Mouse (Mus musculus): ENCODE results near the gene Parp9. TPM values are rescaled to one million over a fixed set of nuclear protein-coding genes. Genes with fewer than 3 reads are reported as not detected.
"Not testable (repeated sequence)": the region's sequence is repeated elsewhere in the genome, so short reads cannot be mapped to it uniquely, and the experiment has no call there.

Gene Parp9
- total RNA-seq, 1 experiment from 2014 or later: 38.2 TPM

DNA sequence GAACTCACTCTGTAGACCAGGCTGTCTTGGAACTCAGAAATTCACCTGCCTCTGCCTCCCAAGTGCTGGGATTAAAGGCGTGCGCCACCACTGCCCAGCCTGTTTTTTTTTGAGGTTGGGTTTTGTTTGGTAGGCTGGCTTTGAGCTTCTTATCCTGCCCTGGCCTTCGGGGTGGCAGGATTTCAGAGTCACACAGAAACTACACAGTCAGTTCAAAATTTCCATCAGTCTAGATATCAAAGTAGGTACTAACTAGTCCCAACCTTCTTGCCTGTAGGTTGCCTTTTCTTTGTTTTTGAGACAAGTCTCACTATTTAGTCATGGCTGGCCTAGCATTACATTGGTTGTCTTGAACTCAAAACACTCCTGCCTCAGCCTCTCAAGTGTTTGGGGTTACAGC lies 46.2 kb downstream of the Parp9 start:
- no peak for ATAC-seq (replicated peaks; ENCODE audit: low read depth, poor library complexity, severe bottlenecking)

DNA sequence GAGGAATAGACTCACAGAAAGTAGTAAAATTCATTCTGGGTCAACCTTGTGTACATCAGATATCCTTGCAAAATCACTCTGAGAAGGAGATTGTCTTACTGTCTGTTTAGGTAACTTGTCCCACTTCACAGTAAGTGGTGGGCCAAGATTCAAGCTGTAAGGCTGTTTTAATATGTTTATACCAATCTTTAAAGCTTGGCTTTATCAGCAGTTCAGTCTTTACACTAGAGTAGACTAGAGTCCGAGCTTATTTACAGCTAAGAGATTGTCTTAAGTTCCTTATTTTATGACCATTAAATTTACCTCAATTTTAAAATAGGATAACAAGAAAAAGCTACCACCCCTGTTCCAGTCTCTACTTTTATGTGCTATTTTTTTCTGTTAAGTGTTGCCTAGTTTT lies 49.7 kb downstream of the Parp9 start:
- no peak for ATAC-seq (replicated peaks; ENCODE audit: low read depth, poor library complexity, severe bottlenecking)

DNA sequence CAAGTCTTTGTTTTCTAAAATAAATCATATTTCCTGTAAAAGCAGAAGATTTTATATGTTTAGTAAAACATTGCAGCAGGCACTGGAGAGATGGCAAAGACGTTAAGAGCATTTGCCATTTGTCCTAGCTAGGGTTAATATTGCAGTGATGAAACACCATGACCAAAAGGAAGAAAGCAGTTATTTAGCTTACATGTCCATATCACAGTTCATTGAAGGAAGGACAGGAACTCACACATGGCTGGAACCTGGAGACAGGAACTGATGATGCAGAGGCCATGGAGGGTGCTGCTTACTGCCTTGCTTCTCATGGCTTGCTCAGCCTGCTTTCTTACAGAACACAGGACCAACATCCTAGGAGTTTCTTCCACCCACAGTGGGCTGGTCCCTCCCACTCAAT lies 54.1 kb downstream of the Parp9 start:
- no peak for ATAC-seq (replicated peaks; ENCODE audit: low read depth, poor library complexity, severe bottlenecking)

DNA sequence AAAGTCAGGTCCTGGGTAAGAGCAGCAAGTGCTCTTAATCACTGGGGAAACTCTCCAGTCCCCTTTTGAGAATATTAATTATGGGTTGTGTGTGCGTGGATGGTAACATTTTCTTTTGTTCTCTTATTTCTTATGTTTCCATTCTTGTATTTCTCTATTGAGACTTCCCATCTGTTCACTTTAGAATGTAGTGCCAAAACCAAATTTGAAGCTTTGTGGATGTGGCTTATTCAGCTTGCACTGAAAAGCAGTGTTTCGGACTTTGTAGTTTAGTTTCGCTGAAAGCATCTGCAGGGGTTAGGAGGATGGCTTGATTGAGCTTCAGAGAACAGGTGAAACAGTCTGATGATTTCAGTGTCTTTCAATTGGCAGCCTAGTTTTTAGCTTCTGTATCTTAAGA lies 55.0 kb downstream of the Parp9 start:
- no peak for ATAC-seq (replicated peaks; ENCODE audit: low read depth, poor library complexity, severe bottlenecking)

DNA sequence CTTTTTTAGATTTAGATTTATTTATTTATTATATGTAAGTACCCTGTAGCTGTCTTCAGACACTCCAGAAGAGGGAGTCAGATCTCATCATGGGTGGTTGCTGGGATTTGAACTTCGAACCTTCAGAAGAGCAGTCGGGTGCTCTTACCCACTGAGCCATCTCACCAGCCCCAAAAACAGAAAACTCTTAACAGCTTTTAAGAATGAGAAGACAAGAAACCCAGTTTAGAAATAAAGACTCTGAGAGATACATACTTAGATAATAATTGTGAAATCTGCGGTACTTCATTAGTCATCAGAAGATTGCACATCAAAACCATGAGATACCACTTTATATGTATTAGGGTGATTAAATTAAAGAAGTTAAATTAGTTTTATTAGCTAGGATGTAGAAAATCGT lies 60.6 kb downstream of the Parp9 start:
- not testable (repeated sequence) for ATAC-seq (replicated peaks; ENCODE audit: low read depth, poor library complexity, severe bottlenecking)

- ATAC-seq (replicated peaks; ENCODE audit: low read depth, poor library complexity, severe bottlenecking): no peak
These were observed 70.1 kb downstream of the Parp9 start for GRCm38 (mm10) chr16:36008396-36008795.

DNA sequence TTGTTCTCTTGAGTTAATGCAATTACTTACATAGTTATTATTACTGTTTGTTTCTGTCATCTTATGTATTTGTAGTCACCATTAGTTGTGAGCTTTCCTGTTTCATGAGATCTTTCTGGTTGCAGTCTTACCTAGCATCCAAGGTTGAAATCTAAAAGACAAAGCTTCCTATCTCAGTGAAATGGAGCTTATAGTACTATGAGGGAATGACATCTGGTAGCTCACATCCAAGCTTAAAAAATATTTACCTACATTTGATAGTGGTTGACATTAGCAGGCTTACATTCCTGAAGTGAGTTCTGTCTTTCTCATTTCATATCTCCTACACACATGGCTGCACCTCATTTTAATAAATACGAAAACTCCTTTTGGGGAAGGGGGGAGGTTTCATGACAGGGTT lies 78.1 kb downstream of the Parp9 start:
- ATAC-seq (replicated peaks; ENCODE audit: low read depth, poor library complexity, severe bottlenecking): no peak

Other genes starting within 250 kb of the Parp9 start
- 5.5 and 7.9 TPM in 2 replicates for gene Dirc2, start 169.1 kb upstream of the Parp9 start, total RNA-seq (2017)
- 2.5 and 4.5 TPM in 2 replicates for gene Hspbap1, start 168.1 kb upstream of the Parp9 start, total RNA-seq (2017)
- 16.1 and 20.6 TPM in 2 replicates for gene Parp14, start 66.9 kb upstream of the Parp9 start, total RNA-seq (2017)
- gene Dtx3l, start 681 bp downstream of the Parp9 start, total RNA-seq (2017): 42.5 and 48.7 TPM in 2 replicates
- 35.0 and 60.1 TPM in 2 replicates for gene Kpna1, start 40.3 kb downstream of the Parp9 start, total RNA-seq (2017)
- 8.1 and 11.0 TPM in 2 replicates for gene Wdr5b, start 102.7 kb downstream of the Parp9 start, total RNA-seq (2017)
- 111 and 118 TPM in 2 replicates for gene Fam162a, start 133.1 kb downstream of the Parp9 start, total RNA-seq (2017)
- 148 and 156 TPM in 2 replicates for gene Ccdc58, start 133.2 kb downstream of the Parp9 start, total RNA-seq (2017)
- gene Csta1, start 192.8 kb downstream of the Parp9 start, total RNA-seq (2017): not detected in 2 replicates
- not detected in 2 replicates for gene Stfa2l1, start 218.3 kb downstream of the Parp9 start, total RNA-seq (2017)
- gene Gm5483, start 245.7 kb downstream of the Parp9 start, total RNA-seq (2017): 0.55 TPM in 1 of 2 replicates, not detected in the other